Mouse (Mus musculus) lung, postnatal 10 days (tissue): Measurements from ENCODE around the gene Slc22a23.

Experiments used
- DNase-seq: peaks from one replicate; pipeline ENCODE4 v3.0.0; 2021

Slc22a23 gene

DNA sequence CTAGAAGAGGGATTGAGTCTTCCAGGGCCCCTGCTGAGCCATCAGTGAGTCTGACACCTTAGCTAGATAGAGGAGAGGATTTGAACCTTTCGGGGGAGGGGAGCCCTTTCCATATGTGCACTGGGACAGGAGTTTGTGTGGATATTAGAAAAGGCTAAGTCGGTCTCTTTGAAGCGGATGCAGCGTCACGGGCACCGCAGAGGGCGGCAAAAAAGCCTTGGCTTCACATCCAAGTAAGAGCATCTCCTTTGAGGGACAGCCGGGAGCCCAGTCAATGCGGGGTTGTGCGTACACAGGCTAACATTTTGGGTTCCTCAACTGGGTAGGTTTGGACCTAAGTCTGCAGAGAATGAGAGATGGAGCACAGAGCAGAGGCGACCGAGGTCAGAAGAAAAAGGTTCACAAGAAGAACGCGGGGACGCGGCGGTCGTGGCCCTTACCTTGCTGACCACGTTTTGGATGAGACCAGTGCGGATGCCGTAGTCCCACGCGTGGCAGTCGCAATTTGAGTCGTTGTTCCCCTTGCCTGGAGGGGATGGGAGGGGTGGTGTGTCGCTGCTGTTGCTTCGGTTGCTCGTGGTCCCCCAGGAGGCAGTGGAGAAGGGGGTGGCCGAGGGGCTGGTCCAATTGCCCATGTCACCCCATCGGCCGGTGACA, 1.1 kb downstream of the Slc22a23 start:
- peak; percentile 25 for DNase-seq

DNA sequence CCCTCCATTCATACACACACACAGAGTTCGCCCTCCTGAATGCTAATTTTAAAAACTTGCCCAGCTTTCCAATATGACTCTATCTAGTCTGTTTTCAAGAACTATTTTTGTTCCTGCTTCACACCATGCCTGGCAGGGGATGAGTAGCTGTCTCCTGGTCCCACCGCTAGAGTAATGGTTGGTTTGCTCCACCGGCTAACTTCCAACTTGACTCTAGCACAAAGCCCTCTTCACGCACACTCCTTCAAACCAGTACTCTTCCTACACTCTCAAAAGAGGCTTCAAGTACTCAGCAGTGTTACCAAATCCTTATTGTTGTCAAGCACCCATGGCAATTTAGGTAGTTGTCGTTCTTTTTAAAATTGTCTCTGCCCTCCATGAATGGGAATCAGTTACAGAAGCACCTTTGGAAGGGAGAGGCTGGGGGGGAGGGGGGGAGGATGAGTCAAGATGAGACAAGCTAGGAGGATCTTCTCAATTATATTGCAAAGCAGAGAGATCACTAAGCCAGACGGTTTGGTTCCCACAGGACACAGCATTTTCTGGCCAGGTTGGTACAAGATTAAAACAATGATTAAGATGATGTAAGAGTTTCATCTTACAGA, 2.6 kb downstream of the Slc22a23 start:
- no peak for DNase-seq

DNA sequence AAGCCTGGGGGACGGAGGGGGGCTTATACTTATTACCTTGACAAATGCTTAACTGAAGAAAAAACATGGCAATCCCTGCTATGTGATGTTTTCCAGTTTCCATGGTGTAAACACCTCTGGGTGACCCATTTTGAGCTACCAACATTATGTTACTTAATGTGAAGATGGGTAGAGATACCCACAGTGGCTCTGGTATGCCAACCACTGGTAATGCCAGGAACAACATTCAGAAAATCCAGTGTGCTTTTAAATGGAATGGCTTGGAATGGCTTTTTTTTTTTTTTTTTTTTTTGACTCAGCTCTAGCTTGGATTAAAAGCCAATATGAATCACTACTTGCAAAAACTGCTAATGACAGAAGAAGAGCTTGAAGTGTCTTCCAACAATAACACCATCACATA, 8.1 kb downstream of the Slc22a23 start:
- no peak for DNase-seq

DNA sequence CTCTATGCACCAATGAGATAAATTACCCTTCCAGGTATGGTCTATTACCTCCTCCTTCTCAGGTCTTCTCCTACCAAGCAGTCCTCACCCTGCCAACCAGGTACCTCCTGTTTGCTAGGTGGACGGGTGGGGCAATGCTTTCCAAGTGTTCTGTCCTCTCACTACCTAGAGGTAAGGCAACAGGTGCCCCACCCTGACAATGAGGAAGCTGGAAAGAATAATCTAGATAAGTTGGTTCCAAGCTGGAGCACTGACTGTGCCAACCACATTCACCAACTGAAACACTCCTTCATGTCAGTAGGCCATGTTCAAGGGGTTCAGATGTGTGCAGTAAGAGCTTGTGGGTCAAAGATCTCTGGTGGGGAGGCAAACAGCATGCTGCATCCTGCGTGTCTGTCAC, 10.1 kb downstream of the Slc22a23 start:
- DNase-seq = no peak

DNA sequence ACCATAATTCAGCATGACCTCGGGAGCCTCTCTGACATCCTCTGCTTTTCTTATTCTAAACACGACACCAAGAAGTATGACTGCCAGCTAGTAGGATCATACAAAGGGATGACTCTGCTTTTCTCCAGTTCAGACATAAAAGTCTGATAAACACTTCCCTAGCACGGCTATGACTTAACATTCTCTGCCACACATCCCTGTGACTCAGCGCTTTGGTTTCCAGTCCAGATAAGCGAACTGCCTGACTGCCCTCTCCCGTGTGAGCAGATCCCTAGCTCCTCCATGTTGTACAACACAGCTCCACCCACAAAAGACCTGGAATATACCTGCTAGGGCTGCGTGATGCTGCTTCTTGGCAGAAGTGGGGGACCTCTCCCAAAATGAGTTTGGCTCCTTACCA, 12.2 kb downstream of the Slc22a23 start:
- DNase-seq = peak; percentile 27

DNA sequence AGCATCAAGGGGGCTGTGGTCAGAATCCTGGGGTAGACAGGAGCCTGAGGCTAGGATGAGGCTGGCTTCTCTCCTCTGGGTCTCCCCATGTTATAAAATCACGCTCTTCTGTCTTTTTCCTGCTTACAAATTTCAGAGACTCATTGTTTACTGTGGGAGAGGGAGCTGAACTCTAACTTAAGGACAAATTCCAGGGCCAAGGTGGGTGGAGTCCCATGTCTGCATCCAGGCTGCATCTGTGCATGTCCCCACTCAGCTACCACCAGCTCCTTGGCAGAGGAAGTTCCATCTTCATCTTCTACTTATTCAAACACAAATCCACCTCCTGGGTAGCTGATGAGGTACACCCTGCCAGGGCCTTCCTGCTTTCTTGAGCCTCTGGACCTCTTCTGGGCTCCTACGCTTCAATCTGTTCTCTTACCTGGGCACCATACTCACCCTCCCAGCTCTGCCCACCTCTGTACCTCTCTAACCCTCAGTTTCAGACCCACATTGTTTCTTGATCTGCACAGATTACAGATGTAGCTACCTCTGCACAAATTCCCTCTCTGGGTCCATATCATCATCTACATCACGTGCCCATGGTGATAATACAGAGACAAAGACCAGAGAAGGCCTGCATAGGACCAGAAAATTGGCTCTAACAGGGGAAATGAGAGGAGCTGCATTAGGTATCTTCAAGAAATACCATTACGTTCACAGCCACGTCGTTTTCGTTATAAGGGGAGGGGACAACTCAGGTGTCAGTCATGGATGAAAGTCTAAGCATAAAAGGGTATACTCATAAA, 13.4 kb downstream of the Slc22a23 start:
- DNase-seq = no peak

DNA sequence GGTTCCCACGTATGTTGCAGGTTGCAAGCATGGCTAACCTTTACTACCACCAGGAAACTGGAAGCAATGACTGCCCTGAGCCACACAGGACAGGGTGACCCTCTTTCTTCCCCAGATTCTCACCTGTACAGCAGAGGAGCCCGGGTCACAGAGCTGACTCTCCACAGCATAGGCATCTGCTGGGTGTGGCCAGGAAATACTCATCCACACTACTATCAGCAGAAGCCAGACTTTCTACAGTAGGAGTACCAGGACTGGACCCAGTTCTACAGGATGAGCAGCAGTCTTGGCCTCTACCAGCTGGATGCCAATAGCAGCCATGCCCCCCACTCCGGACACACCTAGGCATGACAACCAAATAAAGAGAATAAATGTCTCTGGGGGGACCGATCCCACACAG, 15.4 kb downstream of the Slc22a23 start:
- no peak for DNase-seq

DNA sequence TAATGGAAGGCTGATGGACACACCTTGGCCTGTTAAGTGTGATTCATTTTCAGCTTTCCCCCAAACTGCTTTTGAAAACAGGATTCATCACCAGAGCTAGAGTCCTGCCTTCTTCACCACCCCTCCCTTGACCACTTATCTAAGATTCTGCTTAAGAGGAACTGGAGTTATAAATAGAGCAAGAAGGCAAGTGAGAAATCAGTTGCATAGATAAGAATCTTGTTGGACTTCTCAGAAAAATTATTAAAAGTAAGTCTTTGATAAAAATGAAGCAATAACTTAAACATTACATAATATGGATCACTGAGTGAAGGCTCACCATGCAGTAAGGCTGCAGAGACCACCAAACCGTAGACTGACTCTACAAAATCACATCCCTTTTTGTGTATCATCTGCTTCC, 18.0 kb downstream of the Slc22a23 start:
- DNase-seq = no peak

DNA sequence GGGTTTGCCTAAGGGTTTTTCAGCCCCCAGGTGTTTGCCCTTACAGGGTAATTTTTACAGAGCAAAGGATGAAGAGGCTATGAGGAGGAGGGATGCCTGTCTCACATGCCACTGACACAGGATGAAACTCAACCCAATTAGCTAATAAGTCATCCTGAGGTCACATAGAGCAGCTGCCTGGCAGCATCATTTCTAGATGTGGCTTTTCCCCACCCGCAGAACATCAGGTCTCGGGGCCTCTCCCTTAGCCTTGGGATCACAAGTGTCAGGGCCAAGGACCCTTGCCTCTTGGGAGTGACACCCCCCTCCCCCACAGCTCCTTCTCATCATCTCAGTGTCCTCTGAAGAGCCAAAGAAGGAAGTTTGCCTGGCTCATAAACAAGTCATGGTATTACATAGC, 21.6 kb downstream of the Slc22a23 start:
- no peak for DNase-seq

DNA sequence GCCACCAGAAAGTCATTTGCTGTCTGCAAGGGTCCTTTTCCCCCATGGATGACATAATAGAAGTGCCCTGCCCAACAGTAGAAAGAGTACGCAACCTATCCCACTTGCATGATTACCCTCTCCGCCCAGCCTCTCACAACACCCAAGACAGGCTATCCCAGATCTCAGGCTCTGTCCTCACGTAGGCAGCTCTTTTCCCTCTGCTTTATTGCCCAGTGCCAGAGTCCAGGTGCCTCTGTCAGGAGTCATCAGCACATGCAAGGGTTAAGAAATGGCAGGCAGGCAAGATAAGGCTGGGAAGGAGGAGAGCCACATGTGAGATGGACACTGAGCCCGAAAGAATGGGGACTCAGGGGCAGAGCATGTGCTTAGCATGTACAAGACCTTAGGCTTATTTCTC, 24.5 kb downstream of the Slc22a23 start:
- DNase-seq = no peak

DNA sequence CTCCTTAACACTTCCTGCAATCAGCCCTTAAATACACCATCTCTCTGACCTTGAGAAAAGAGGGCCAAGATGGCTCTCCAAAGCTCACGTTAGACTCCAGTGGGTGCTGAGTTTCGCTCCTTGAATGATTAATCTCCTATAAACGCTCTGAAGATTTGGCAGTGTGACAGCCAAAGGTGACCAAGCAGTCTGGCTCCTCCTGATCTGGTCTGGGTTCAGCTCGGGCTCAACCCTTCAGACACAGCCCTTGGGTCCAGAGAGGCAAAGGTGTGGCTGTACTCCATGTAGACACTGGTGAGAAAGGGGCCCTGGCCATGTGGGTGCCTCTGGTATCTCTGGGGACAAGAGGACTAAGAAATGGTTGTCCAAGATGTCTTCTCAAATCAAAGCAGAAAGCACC, 27.9 kb downstream of the Slc22a23 start:
- no peak for DNase-seq

DNA sequence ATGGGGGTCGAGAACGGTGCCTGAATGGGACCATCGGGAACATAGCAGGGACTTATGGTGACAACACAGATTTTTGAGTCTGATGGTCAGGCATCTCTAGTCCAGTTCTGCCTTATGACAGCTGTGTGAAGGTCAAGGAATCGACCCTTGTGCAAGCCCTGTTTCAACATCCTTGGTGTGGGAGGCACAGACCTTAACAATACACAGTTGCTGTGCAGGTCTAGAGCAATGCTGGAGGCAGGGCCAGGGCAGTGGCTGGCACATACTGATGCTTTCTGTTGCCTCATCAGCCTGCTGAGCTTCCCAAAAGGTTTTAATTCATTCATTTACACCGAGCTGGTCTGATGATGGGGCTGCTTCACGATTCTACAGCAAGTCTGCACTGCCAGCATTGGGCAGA, 28.5 kb downstream of the Slc22a23 start:
- DNase-seq = peak; percentile 41

DNA sequence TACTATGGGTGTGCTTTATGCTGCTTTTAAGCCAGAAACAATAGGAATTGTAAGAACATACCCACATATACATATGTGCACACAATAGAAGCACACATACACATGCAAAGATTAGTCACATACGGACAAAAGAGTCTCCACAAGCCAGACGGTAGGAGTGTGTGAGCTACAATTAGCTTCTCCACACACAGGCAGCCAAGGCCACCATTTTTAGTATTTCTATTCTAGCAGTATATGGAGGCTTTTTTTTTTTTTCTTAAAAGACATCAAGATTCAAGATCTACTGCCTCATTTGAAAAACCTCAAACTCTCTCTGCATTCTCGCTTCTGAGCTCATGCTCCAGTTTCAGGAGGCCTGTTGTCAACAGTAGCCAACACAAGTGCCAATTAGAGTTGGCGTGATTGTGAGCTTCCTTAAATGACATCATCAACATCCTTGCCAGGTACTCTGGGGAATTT, 31.9 kb downstream of the Slc22a23 start:
- no peak for DNase-seq

DNA sequence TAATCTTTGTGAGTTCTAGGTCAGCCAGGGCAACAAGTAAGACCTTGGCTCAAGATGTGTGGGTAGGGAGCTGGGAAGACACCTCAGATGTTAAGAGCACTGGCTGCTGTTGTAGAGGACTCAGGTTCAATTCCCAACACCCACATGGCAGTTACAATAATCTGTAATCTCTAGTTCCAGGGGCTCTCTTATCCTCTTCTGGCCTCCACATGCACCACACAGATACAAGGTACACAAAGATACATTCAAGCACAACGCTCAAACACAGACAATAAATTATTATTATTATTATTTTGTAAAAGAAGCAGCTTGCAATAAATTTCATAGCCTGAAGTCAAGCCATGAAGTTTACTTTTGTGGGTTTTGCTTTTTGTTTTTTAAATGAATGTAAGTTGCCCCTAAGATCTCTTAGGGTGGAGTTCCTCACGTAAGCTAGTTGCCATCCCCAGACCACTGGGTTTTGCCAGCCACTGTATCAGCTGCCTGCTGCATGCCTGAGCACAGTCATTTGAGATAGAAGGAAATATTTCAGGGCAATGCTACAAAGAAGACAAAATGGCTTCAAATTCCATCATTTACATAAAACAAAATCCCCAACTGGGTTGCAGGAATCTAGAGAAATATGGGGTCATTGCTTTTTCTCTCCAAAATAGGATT, 32.5 kb downstream of the Slc22a23 start:
- DNase-seq = no peak

DNA sequence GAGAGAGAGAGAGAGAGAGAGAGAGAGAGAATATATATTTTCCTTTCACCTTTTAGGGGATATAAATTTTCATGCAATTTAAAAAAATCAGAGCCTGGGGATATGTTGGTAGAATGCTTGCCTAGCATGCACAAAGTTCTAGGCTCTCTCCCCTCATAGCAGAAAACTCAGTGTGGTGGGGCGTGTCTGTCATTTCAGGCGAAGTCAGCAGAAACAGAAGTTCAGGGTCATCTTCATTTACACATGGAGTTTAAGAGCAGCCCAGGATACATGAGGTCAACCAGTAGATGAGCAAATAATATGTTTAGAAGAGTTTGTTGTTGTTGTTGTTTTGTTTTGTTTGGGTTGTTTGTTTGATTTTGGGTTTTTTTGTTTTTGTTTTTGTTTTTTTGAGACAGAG, 33.4 kb downstream of the Slc22a23 start:
- DNase-seq = no peak

DNA sequence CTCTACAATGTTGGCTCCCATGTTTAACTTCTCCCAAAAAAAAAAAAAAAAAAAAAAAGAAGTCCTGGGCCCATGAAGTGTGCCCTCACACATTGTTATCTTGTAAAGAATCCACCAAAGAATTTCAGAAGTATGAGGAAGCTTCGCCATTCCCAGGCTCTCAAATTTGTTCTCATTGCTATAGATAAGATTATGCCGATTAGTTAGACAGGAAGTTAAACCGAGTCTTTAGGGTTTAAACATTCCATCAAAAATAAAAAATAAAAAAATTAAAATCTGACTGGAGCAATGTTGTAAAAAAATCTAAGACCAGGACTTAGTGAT, 36.4 kb downstream of the Slc22a23 start:
- DNase-seq = no peak

DNA sequence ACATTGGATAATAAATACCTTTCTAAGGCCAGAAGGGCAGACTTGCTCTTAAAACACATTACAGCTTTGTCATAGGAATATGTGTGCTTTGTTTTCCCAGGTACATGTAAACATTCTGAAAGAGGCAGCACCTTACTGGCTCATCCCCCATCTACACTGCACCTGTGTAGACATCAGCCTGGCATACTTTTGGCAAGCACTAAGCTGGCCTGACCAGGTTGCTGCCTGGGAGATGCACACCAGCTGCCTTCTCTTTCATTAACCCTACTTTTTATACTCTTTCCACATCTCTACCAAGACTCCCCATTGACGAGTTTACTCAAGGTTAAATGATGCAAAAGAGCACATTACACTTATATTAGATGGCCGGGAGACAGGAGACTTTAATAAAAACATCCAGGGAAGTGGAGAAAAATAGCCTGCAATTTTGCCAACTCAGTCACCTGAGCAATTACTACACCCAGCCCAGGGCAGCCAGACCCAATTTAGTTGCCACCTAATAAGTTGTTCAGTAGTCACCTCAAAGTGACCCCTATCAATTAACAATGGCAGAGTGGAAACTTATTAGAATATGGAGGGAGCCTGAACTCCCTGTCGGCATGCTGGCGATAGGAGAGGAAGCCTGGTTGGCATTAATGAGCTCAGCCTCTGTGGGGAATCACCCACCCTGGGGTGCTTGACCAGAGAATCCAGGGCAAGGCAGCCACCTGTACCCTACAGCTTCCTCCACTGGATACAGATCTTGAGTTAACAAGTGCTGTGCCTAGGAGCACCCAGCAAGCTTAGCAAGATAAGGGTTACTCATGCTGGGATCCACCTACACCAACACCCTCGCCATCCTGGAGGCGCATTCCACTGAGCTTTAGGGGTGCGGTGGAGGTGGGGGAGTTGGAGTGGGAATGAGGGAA, 37.0 kb downstream of the Slc22a23 start:
- DNase-seq = no peak

DNA sequence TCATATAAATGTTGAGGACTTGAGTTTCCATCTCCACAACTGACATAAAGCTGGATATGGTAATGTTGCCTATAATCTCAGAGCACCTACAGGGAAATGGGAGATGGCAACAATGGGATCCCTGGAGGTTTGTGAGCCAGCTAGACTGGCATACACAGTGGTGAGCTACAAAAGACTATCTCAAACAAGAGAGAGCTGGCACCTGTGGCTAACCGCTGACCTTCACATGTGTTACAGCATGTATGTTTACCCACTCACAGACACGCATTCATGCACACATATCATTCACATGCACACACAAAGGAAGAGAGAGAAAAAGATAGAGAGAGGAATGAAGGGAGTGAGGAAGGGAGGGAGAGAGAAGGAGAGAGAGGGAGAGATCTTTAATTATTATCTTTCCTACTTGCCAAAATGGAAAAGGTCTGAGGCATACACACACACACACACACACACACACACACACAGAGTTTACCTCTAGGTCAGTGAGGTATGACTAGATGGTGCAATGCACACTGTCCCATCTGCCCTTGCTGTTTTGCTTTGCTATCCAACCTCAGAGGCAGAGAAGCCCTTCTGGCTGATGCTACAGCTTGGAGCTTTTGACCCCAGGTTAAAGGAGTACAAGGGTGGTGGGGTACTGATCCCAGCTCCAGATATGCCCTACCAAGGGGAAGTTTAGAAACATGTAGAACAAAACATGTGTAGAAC, 38.9 kb downstream of the Slc22a23 start:
- DNase-seq = no peak

DNA sequence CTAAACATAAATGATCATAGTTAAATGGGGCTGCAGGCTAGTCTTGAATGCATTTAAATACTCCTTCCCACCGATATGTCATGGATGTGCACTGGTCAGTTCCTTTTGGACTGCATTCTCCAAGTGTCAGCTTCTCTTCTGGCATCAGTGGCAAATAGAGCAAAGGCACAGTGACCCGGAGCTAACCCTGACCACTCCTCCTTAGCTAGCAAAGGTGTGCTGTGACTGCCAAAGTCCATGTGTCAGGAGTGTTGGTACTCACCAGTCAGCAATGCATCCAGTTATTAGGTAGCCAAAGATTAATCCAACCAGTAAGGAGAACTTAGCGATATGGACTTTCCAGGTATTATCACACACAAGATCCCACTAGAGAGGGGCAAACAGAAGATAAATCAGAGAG, 40.1 kb downstream of the Slc22a23 start:
- no peak for DNase-seq

DNA sequence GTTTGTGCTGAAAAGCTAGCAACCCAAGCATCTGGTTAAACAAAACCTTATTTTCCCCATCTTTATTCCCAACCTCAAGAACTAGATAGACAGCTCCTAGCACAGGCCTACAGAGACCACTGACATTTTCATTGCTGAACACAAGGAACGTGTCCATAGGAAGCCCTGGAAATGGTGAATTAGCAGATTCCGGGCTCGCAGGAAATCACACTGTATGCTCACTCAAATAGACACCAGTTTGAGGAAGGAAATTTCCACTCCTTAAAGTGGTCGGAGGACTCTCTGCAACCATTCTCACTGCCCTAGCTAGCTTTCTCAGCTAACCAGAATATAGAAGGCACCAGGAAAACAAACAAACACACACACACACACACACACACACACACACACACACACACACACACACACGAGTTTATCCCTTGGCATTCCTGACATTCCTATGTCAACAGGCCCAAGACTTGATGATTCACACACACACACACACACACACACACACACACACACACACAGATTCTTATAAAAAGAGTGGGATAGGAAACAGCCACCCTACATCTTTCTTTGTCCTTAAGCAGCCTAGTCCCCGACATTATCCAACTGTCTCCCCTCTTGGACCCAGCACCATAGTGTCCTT, 41.5 kb downstream of the Slc22a23 start:
- peak; percentile 21 for DNase-seq

DNA sequence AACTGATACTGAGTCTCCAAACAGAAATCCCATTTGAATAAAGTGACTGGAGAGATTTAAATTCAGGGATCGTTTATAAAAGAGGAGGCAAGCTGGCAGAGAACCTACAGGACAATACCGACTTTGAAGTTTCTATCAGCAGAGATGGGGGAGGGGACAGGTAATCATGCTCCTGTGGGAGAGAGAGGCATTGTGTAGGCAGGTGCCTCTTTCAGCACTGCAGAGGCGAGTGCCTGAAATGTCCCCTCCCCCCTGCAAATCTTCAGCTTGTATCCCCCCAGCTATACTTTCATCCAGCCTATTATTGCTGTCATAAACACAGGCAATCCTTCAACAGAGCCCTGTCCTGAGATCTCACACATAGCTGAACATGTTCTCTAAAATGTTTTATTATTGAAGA, 43.4 kb downstream of the Slc22a23 start:
- no peak for DNase-seq
